Mouse (Mus musculus): ENCODE measurements around the gene Esrrg. TPM values are rescaled to one million over a fixed set of nuclear protein-coding genes. Genes with fewer than 3 reads are reported as not detected.

Gene Esrrg
- polyA plus RNA-seq, 1 experiment, result 2.7 TPM

DNA sequence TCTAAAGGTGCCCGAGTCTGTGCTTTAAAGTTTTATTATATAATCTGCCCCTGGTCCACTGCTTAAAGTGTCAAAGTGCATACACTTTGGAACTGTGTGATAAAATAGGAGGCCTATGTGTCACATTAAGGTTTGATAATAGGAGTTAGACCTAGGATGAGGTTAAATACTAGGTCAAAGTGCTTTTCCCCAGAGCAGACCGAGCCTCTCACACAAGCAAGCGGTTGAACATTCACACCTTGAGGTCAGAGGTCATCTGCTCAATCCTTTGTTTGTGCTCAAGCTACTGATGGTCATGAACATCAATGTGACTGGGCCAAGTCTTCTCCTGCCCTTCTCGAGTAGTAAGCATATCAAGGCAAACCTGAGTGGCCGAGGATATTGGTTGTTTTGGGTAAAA is 218.3 kb downstream of the Esrrg start:
- DNase-seq (ENCODE audit: low read depth), result no peak

DNA sequence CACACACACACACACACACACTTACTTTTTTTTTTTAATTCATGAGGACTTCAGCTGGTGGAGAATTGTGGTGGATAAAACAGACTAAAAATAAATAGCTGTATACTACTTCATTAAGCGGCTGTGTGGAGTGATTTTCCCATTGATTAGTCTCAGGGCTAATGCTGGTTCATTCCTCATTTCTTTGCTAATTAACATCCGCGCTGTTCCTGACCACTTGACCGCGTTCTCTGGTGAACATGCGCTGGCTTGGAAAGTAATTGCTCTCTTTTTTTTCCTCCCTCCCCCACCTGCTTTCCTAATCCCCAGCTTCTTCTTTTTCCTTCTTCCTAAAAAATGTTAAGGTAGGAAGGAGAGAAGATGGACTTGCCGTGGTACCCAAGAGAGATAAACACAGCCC is 222.3 kb downstream of the Esrrg start:
- no peak for DNase-seq (ENCODE audit: low read depth)

DNA sequence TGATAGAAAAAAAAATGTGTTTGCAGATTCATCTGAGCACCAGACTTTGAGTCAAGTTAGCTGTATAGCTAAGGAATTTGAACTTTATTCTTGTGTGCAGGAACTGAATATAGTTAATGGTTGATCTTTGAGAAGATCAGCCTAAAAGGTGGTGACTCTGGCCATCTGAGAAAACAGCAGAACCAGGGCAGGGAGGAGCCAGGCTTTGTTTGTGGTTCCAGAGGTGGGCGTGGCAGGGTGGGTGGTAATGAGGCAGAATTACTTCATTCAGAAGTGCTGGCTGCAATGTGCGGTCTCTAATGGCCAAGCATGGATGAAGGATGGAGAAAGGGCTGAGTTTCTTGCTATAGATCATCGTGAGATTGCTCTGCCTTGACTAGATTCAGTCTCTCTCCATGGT is 224.3 kb downstream of the Esrrg start:
- no peak for DNase-seq (ENCODE audit: low read depth)

DNA sequence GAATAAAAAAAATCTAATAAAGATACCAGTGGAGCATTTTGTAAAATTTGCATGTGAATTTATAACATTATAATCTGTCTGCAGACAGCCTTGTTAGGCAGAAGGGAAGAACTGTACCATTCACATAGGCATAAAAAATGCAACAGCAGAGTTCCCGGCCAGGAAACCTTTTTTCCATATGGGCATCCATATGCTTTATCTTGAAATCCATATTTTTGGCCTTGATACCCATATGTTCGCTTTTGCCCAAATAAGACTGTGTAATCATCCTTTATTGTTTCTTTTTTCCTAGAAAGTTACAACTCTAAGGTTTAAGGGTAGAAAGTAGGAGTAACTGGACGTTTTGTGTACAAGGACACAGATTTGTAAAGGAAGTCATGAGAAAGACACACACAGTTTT is 226.0 kb downstream of the Esrrg start:
- no peak for DNase-seq (ENCODE audit: low read depth)

DNA sequence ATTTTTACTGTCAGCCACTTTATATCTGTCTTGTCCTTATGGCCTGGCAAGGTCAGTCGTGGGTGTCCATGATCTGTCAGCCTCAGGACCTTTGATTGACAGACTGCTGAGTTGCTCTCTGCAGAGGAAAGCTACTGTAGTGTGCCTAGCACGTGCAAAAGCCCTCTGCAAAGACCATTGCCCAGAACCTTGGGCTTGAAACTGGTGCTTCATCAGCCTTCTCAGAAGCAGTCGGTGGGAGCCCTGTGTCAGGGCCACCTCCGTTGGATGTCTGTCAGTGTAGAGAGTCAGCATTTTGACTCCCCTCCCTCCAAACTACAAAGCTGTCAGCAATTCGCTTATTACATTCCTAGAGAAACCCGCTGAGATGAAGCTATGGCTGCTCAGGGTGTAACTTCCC is 227.8 kb downstream of the Esrrg start:
- no peak for DNase-seq (ENCODE audit: low read depth)

DNA sequence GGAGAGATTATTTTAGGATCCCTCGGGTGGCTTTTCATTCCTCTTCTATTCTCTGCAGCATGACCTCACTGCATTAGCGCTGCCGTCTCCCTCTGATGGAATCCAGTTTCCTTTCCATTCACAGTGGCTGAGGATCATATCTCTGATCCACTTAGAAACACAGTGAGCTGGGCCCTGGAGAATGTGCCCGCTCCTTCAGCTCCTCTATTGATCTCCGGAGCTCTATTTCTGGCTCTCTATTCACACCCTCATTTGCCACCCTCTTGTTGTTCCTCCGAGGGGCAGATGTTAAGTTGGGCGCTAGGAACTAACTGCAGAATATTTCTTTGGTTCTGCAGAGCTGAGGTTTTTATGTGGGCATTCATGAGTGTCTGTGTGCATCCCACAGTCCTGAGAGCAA is 228.3 kb downstream of the Esrrg start:
- no peak for DNase-seq (ENCODE audit: low read depth)

DNA sequence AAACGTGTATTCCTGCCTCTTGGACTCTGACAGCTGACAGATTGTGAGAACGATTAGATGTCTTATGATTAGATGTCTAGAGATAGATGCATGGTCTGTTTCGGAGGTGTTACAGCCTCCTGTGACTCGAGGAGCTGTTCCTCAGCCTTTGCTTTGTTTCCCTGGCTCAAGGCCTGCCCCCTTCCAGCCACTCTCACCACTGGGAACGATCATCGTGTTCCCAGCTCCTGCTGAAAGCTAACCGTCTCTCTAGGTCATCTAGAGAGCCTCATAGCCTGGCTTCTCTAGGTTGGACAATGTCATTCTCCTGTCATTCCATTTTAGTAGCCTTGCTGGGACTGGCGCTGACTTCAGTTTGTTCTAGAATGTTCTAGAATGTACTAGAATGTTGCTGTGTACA is 233.0 kb downstream of the Esrrg start:
- no peak for DNase-seq (ENCODE audit: low read depth)

DNA sequence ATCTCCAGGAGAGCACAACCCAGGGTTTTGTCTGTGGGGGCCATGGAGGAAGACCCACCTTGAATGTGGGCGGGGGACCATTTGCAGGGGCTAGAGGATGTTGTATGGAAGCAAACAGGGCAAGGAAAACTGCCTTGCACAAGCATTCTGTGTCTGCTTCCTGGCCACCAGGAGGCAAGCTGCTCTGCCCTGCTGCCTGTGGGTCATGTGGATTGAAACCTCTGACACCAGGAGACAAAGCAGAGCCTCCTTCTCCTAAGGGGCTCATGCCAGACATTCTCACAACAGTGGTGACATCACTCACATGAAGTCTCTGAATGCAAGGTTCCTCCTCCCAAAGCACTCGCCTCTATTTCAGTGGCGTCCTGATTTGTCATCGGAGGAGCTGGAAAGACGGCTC is 234.1 kb downstream of the Esrrg start:
- DNase-seq (ENCODE audit: low read depth), result no peak

DNA sequence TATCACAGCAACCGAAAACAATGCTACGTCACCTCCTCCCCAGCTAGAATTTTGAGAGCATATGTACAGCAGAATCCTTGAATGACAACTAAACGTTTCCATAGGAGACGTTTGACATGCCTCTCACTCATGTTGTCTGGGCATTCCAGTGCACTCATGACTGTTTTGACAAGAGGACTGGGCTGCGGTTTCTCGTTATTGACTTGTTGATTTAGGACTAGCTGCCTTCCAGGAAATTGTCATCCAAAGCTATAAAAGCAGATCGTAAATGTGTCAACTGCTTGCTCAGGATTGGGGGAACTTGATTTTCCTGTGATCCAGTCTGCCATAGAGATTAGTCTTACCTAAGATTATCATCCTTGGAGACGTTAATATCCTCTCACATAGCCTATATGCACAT is 245.6 kb downstream of the Esrrg start:
- no peak for DNase-seq (ENCODE audit: low read depth)

DNA sequence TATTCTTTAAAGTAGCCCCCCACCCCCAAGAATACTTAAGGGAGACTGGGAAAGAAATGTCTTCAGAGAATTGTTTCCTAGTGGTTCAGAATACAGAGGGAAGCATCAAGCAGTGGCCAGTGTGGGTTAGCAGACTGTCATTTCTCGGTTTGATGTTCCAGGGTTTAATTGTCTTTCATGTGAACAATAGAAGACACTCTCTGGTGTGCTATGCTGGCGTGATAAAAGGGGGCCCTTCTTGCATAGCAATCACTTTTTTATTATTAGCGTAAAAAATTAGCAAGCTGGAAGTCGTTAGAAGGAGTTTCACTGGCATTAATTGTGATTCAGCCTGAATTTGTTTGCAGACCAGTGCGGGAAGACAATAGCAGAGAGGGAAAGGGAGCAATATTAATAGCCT is 253.7 kb downstream of the Esrrg start:
- no peak for DNase-seq (ENCODE audit: low read depth)

DNA sequence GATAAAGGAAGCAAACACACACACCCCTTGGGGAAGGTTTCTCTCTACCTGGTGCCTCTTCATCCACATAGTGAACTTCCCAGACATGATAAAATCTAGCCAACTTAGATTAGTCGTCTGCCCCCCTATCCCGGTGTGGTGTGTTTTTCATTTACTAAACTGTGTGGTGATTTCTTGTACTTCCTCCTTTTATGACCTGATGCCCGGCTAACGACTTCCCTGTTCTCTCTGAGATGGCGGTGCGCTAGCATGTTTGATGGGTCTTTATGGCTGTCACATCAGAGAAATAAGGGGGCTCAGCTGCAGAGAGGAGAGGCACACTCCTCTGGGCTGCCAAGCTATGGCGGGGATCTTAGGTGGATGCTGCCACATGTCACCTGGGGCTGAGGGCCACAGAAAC is 259.8 kb downstream of the Esrrg start:
- DNase-seq (ENCODE audit: low read depth), result no peak

DNA sequence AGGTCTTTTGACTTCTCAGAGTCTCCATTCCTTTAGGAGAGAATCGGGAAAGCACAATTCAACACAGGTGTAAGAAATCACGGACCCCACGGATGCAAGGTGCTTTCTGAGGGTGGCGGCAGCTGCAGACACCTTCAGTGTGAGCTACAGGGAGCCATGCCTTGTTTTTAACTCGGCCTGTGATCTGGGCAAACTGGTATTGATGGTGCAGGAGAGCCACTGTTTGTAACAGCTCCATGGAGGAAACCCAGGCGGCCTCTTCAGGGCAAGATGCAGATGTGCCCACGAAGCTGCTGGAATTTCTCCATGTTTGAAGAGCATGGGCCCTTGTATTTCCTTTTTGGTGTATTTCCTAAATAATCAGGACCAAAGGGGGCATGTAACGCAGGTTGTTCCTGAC is 263.6 kb downstream of the Esrrg start:
- no peak for DNase-seq (ENCODE audit: low read depth)

DNA sequence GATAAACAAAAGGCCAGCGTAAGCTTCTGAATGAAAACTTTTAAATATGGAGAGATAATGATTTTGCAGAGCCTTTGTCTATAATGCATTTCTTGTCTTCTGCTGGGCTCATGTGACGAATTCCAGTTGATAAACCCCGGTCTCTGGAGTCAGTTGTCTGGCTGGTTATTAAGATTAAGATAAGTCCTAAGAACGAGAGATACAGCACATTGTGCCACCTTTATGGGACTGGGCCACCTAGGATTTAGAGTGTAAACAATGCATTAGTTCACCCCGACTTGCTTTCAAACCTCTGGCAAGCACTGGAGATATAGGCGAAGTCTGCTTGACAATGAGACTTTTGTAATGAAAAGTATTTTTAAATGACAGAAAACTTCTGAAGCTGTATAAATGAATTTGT is 264.2 kb downstream of the Esrrg start:
- DNase-seq (ENCODE audit: low read depth), result no peak

DNA sequence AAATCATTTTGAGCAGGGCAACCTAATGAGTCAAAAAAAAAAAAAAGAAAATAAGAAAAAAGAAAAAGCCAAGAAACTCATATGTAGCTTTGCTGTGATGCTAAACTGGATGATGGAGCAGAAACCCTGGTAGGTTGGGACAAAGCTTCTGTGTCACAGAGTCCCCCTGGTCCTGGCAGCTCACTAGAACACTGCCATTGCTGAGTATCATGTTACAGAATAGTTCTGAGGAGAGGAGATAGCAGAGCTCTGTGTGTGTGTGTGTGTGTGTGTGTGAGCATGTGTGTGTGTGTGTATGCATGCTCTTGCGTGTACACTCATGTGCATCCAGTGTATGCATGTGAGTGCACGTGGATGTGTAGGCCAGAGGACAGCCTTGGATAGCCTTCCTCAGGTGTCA is 265.2 kb downstream of the Esrrg start:
- DNase-seq (ENCODE audit: low read depth), result no peak

DNA sequence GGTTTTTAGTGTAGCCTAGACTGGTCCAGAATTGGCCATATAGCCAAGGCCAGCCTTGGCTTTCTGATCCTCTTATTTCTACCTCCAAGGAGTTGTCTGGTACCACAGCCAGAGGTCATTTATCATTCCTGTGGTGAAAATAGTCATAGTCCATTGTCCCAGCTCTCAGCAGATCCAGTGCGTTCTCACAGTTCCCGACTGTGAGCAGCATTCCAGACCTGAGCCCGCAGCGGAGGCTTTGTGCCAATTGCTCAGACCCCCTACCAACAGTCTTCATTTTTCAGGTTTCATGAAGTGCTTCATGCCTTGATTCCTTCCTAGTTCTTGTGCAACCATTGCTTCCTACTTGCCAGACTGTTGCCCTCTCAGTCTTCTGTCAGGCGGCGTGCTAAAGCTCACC is 278.7 kb downstream of the Esrrg start:
- DNase-seq (ENCODE audit: low read depth), result no peak

DNA sequence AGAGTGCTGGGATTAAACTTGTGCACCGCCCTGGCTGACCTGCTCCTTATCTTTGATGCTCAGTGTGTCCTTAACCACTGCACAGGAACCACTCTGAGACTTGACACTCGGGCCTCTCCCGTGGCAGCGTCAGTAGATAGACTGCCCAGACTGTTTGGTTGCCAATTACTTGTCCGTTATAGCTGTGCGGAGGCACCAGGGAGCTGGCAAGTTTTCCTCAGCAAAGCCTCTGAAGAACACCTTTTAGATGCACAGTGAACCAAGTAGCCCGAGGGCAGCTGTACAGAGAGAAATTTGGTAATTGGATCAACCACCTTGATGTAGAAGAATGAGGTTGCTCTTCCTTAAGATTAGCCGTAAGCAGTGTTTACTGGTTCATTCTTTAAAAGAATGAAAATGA is 279.6 kb downstream of the Esrrg start:
- DNase-seq (ENCODE audit: low read depth), result no peak

DNA sequence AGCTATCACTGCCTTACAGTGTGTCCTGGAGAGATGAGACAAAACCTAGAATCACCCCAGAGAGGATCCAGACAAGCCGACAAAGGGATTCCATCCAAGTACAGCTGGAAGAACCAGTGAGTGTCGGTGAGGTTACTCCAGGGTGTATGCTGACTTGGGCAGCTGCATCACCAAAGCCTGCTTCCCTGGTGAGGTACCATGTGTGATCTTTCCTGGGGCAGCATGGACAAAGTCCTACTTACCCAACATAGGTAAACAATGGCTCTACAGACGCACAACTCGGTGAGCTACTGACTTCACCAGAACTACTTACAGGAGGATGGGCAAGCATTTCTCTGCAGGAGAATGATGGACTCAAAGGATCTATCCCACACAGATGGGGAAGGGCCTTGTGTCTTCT is 280.5 kb downstream of the Esrrg start:
- DNase-seq (ENCODE audit: low read depth), result no peak

DNA sequence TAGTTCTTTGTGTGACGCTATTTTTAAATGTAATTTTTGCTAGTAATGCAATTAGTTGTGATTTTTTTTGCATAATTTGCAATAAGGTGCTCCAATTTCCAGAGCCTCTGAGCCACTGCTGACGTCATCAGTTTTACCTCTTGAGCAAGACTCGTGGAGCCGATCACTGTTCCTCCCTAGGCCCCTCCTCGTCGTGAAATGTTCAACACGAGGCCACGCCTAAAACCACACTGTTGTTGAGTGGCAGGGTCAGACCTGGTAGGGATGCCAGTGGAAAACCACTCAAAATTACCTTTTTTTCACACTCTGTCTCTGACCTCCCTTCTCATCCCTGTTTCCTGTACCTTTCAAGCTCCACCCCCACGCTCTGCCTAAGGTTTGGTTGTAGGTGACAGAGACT is 282.7 kb downstream of the Esrrg start:
- no peak for DNase-seq (ENCODE audit: low read depth)

DNA sequence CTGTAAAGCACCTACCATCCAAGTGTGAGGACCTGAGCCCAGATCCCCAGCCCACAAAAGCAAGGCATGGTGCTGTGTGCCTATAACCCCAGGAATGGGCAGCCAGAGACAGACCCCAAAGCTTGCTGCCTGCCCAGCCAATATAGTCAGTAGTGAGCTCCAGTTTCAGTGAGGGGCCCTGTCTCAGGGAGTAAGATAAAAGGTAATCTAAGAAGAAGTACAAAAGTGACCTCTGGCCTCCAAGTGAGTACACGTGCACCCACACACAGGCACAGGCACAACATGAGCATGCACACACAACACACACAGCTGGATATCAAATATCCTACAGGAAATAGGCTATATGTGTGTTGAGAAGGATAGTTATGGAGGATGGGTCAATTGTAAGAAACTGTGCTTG is 286.9 kb downstream of the Esrrg start:
- no peak for DNase-seq (ENCODE audit: low read depth)

DNA sequence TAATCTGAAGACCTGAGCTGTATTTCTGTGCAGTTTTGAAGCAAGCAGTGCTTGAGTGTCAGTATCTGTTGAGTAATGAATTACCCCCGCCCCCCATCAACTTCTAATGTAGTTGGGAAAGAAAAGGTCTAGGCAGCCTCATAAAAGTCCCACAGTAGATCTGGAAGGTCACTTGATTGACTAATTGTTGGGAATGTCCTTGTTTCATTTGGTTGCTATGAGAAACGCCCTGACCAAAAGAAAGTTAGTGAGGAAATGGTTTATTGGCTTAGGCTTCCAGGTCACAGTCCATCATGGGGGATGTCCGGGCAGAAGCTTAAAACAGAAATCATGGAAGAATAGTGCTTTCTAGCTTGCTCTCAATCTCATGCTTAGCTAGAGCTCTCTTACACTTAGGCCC is 287.7 kb downstream of the Esrrg start:
- no peak for DNase-seq (ENCODE audit: low read depth)

DNA sequence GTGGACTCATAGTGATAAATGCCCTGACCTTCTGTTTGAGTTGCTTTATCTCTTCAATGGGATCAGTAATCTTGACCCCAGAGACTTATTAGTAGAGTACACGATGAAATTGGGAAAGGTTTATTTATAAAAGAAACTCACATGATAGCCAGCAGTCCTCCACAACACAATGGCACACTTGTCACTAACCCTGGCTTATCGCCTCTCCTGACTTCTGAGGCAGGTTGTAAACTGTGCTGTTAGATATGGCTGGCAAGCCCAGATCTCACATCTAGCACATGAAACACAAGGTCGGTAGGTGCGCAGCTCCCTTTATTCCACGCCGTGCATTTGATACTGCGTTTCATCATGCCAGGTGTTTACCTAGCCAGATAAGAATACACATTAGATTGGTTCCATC is 288.3 kb downstream of the Esrrg start:
- no peak for DNase-seq (ENCODE audit: low read depth)

DNA sequence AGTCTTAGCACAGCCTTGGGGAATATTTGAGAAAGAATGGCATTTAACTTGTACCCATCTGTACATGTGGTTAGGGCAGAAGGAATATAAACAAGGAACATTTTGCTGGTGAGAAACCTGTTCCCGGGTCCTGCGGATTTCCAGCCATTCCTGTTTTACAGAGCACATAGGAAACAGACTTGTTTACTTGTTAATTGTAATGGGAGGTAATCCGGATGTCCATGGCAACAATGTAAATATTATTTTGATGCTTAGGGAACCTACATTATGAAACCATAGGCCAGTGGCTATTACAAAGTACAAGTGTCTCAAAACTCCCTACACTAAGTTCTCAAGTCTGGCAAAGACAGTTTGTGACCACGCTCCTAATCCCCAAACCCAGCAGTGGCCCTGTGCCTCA is 290.9 kb downstream of the Esrrg start:
- DNase-seq (ENCODE audit: low read depth), result no peak

DNA sequence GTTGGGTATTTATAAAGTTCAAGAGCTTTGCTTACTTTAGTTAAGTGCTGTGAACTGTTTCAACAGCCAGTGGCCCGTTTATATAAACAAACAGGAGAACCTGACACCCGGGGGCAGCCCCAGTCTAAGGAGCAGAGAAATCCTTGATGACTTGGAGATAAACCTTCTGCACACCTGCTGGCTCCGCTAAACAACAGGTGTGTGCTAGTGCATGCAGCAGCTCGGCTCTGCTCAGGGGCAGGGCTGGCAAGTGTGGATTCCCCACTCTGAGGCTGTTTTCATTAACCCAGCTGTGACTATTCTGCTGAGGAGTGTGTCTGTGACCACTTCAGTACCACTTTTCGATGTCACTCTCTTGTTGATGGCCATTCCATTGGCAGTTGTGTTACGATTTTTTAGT is 292.2 kb downstream of the Esrrg start:
- DNase-seq (ENCODE audit: low read depth), result no peak

DNA sequence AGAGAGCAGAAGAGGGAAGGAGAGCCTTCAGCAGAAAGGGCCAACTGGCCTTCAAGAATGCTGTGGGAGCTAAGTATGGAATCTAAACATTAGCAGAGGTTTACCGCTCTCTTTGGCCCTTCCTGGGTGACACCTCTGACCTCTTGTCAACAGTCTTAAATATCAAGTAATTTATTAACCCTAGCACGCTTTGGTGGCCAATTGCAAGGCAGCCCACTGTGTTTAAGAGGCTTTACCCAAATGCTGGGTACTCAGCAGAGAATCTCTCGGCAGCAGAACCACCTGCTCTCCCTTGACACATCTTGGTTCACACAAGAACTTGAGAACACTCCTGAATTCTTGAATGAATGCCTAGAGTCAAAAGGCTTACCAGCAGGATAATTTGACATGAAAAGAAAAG is 293.6 kb downstream of the Esrrg start:
- DNase-seq (ENCODE audit: low read depth), result no peak

DNA sequence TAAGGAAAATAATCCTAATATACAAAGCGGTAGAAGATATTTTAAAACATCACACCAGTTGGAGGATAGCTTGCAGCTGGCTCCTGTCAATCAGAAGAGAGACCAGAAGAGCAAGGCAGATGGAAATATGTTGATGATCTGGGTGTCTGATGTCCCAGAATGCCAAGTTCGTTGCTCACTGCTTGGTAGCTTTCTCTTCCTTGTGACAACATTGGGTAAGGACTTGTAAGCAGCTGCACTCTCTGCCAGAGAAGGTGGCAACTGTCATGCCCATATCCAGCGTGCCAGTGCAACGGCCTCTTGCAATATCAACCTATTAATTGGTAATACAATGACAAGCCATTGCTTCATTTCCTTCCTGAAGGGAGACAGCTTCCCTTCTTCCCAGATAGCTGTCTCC is 296.1 kb downstream of the Esrrg start:
- peak; percentile 27 for DNase-seq (ENCODE audit: low read depth)
